Mouse (Mus musculus) midbrain, postnatal 0 days (tissue): Measurements from ENCODE around the gene Ypel2. TPM values are rescaled to one million over a fixed set of nuclear protein-coding genes. Genes with fewer than 3 reads are reported as not detected.

Source experiments
- ATAC-seq: fragments of 200-750 bp; cut with Nextera tagmentation; 2 replicates; pipeline ENCODE4 v1.8.0; 2017; ENCODE audit warnings: moderate number of reproducible peaks, mild to moderate bottlenecking, moderate TSS enrichment, moderate library complexity; ENCODE audit not compliant: low FRiP score
- DNase-seq: peaks from one replicate; pipeline ENCODE4 v3.0.0-alpha.2; 2015; ENCODE audit warnings: low spot score
- H3K27ac ChIP-seq: fragments of 300-500 bp; sonication (generic); 2 replicates; pipeline ENCODE4 v1.5.1; 2014; ENCODE audit warnings: low read depth, mild to moderate bottlenecking, low read length, mixed read lengths
- H3K27me3 ChIP-seq: fragments of 300-500 bp; sonication (generic); 2 replicates; pipeline ENCODE4 v1.6.1; 2014; ENCODE audit warnings: low read length, control low read depth, mixed read lengths; ENCODE audit not compliant: insufficient read depth
- H3K36me3 ChIP-seq: fragments of 300-500 bp; sonication (generic); 2 replicates; pipeline ENCODE4 v1.6.1; 2014; ENCODE audit warnings: low read length, control low read depth, mixed read lengths; ENCODE audit not compliant: insufficient read depth
- H3K4me1 ChIP-seq: fragments of 300-500 bp; sonication (generic); 2 replicates; pipeline ENCODE4 v1.6.1; 2014; ENCODE audit warnings: mild to moderate bottlenecking, control low read depth, antibody characterized with exemption, low read length, mixed read lengths; ENCODE audit not compliant: insufficient read depth
- H3K4me2 ChIP-seq: fragments of 300-500 bp; sonication (generic); 2 replicates; pipeline ENCODE4 v1.6.1; 2014; ENCODE audit warnings: low read depth, mild to moderate bottlenecking, low read length, mixed read lengths; ENCODE audit not compliant: poor library complexity, severe bottlenecking
- H3K4me3 ChIP-seq: fragments of 300-500 bp; sonication (generic); 2 replicates; pipeline ENCODE4 v1.5.1; 2014; ENCODE audit warnings: low read depth, mild to moderate bottlenecking, low read length, moderate library complexity
- H3K9ac ChIP-seq: fragments of 300-500 bp; sonication (generic); replicated peaks from 2 replicates; pipeline ENCODE4 v1.6.1; 2014; ENCODE audit warnings: mild to moderate bottlenecking, low read length, moderate library complexity, mixed read lengths; ENCODE audit not compliant: poor library complexity, severe bottlenecking
- H3K9me3 ChIP-seq: fragments of 300-500 bp; sonication (generic); 2 replicates; pipeline ENCODE4 v1.6.1; 2016; ENCODE audit warnings: low read length, control low read depth
- CTCF ChIP-seq: IDR thresholded peaks from 2 replicates; pipeline ENCODE4 v1.5.1; 2016; ENCODE audit warnings: antibody characterized with exemption, mild to moderate bottlenecking
- WGBS: fragments of 180-500 bp; shearing (Covaris S2); extraction: QIAGEN DNeasy Blood & Tissue Kit; methylation state at CpG from one replicate; pipeline ENCODE4 v1.1.7; 2014; 5-methylcytosine and 5-hydroxymethylcytosine counted together
- polyA plus RNA-seq: library from polyadenylated mRNA; unstranded; fragments of >200 nt; fragmentation: Nextera tagmentation; extraction: Ambion mirVana; gene quantifications from 2 replicates; pipeline ENCODE4 v1.2.1, GENCODE M21; 2015
- total RNA-seq: library from RNA; depleted of rRNA; stranded (reverse); fragments of >200 nt; gene quantifications from 2 replicates; pipeline ENCODE4 v1.2.3, GENCODE M21; 2014

Ypel2 gene
- total and polyA plus RNA-seq, 2 experiments from 2014 or later: 4.3 to 5.8 TPM

DNA sequence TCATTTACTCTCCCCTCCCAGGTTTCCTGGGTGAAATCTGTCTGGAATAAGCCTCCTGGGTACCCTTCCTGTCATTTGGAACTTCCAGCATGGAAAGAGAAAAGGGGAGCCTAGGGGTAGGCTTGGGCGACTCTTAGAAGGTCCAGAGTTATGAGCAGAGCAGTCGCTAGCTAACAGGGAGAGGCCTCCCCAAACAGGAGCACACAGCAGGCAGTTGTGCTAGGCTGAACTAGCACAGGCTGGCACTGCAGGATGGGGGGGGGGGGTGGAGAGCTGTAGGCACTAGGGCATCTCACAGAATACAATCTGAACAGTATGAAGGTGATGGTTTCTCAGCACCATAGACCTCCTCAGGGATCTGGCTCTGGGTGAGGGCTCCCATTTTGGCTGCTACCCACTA lies 31.1 kb downstream of the Ypel2 start:
- 74% methylated on average over 2 of the region's 2 CpGs for WGBS
- ATAC-seq: no peak
- no peak overlapping the region for H3K4me3 ChIP-seq
- DNase-seq: no peak
- no peaks in the 10 kb centered on the region for H3K4me1 ChIP-seq
- H3K27ac ChIP-seq: no peak overlapping the region
- H3K9ac ChIP-seq: no peak overlapping the region
- H3K4me2 ChIP-seq: no peak overlapping the region
- H3K9me3 ChIP-seq: no peaks in the 10 kb centered on the region
- no peaks in the 10 kb centered on the region for H3K27me3 ChIP-seq
- TF ChIP-seq CTCF: no peak
- no peaks in the 10 kb centered on the region for H3K36me3 ChIP-seq

DNA sequence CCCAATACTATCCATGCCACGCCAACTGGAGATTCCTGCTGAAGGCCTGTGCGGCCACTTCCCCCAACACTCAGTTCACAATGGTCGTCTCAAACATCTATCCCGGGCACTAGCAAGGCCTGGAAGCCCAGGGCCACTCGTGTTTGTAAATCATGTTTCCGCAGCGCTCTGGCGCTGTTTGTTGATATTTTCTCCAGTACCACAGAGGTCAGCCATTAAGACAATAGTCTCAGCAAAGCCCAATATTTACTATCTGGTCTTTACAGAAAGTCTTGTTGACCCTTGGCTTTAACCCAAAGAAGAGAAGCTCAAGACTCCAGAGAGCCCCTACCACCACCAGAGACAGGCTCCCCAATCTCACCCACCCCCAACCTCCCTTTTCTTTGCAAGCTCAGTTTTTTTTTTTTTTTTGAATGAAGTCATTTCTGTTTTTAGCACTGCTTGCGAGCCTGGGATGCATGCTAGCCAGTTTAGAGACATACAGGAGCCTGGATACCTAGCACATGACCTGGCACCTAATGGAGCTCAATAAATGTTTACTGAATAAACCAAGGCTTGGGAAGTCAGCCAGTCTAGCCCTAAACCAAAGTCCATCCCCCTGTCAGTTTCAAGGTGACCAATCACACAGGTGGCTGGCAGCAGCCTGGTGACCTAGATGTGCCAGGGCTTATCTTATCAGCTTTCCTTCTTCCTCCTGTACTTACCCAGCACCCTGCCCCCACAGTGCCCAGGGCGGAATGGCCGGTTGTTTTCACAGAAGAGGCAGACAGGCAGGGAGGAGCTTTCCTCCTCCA lies 31.8 kb downstream of the Ypel2 start:
- Histone ChIP-seq H3K4me2 (no peak overlapping the region), H3K27me3 (no peaks in the 10 kb centered on the region), H3K27ac (no peak overlapping the region), H3K4me3 (no peak overlapping the region), H3K36me3 (no peaks in the 10 kb centered on the region), H3K9ac (no peak overlapping the region), H3K4me1 (no peaks in the 10 kb centered on the region), H3K9me3 (no peaks in the 10 kb centered on the region)
- ATAC-seq: no peak
- WGBS: 81% methylated on average over 11 of the region's 11 CpGs
- DNase-seq: no peak
- TF ChIP-seq CTCF: no peak

DNA sequence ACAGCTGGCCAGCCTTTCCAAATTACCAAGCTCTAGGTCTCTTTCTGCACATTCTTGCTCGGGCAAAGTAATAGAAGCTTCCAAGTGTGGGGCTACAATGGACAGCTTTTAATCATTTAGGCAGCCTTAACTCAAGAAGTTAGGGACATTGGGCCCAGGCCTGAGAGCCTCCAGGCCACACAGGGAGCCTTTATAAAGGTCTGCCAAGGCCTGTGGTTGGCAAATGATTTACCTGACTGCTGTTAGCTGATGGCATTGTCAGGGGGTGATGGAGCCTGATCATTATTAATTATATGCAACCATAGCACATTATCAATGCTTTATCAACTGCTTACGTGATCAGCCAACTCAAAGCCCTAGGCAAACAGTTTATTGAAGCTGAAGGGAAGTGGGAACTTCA lies 33.2 kb downstream of the Ypel2 start:
- H3K27me3 ChIP-seq: no peaks in the 10 kb centered on the region

DNA sequence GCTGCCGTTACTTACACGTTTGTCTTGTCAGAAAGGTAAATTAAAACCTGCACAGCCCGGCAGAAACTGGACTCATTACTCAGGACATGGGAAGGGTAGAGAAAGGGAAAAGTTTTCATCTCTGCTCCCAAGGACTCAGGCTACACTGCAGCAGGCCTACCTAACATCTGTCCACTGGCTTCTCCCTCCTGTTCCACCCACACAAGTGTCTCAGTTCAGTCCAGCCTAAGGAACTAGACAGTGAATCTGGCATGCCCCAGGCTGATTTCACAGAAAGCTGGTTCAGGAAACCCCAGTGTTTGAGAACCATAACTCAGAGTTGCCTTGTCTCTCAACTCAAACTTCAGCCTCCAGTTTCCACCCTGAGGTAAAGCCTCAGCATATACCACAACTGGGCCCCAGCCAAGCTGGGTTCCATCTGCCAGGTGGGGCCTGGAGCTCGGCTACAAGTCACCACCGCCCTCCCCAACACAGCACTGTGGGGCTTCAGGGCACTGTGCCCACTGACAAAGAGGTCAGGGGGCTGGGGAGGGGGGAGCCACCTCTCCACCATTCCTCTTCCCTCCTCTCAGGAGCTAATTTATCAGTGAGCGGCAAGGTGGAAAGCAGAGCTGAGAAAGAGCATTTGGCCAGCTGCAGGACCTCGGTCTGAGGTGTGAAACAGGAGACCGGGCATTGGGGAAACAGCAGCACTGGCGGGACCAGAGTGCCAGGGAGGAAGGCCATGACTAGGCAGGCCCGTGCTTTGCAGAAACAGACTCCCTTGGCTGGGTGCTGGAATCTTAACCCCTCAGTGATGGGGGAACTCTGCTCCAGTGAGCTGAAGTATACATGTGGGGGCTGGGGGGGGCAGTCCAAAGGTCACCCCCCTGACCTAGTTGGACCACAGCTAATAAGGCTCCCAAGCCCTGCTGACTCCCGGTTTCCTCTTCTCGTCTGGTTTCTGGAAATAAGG lies 34.5 kb downstream of the Ypel2 start:
- H3K9ac ChIP-seq: no peak overlapping the region
- no peak for DNase-seq
- no peaks in the 10 kb centered on the region for H3K4me1 ChIP-seq
- no peaks in the 10 kb centered on the region for H3K9me3 ChIP-seq
- H3K27ac ChIP-seq: no peak overlapping the region
- no peaks in the 10 kb centered on the region for H3K27me3 ChIP-seq
- TF ChIP-seq CTCF: no peak
- H3K4me3 ChIP-seq: no peak overlapping the region
- H3K4me2 ChIP-seq: no peak overlapping the region
- 68% methylated on average over 12 of the region's 12 CpGs for WGBS
- no peaks in the 10 kb centered on the region for H3K36me3 ChIP-seq
- no peak for ATAC-seq

More for the DNA sequence above, 33.2 kb downstream of the Ypel2 start:
- ATAC-seq (no peak), DNase-seq (no peak)
- Histone ChIP-seq H3K36me3 (no peaks in the 10 kb centered on the region), H3K4me3 (no peak overlapping the region), H3K4me1 (no peaks in the 10 kb centered on the region), H3K9me3 (no peaks in the 10 kb centered on the region), H3K27ac (no peak overlapping the region), H3K9ac (no peak overlapping the region), H3K4me2 (no peak overlapping the region)
- WGBS: 70% methylated on average over 2 of the region's 2 CpGs
- no peak for TF ChIP-seq CTCF

DNA sequence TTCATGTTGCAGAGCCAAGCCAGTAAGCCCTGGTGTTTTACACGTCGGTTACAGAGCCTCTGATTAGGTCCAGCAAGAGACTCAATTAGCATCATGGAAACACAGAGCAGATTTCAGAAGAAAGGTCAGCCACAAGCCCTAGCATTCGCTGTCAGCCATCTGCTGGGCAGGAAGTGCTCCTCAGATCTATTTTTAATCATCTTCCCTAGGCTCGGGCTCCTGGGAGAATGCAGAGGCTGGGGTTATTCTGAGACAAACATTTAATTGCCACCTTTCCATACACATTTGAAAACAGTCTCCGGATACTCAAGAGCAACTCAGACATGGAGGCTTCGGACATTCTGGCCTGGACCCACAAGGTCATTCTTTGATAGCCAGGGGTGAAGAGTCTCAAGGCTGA lies 35.3 kb downstream of the Ypel2 start:
- Histone ChIP-seq H3K4me3 (no peak overlapping the region), H3K4me1 (no peaks in the 10 kb centered on the region), H3K27me3 (no peaks in the 10 kb centered on the region), H3K9ac (no peak overlapping the region), H3K9me3 (no peaks in the 10 kb centered on the region), H3K36me3 (no peaks in the 10 kb centered on the region), H3K27ac (no peak overlapping the region), H3K4me2 (no peak overlapping the region)
- no peak for TF ChIP-seq CTCF
- DNase-seq (no peak), ATAC-seq (no peak)
- whole genome bisulfite sequencing: 37% methylated on average over 6 of the region's 6 CpGs

DNA sequence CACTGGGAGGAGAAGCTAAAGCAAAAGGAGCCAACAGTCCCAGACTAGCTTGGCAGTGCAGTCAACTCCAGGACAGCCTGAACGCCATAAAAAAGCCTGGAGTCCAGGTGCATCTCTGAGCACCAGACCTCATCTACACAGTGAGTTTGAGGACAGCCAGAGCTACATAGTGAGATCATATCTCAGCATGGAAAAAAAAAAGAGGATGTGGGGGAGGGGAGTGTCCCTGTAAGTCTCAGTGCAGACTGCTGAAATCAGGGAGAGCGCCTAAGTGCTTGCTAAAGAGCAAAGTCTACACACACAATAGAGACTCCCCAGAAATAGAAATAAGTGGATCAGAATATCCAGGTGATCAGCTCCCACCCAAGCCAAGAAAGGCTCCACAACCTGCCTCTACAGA lies 37.1 kb downstream of the Ypel2 start:
- DNase-seq: no peak
- H3K9me3 ChIP-seq: no peaks in the 10 kb centered on the region

More for the DNA sequence above, 37.1 kb downstream of the Ypel2 start:
- Histone ChIP-seq H3K4me3 (no peak overlapping the region), H3K27ac (no peak overlapping the region), H3K9ac (no peak overlapping the region), H3K4me1 (no peaks in the 10 kb centered on the region), H3K27me3 (no peaks in the 10 kb centered on the region), H3K36me3 (no peaks in the 10 kb centered on the region), H3K4me2 (no peak overlapping the region)
- no peak for TF ChIP-seq CTCF
- no peak for ATAC-seq
- WGBS: 68% methylated on average over 2 of the region's 2 CpGs
